Mouse (Mus musculus): Measurements from ENCODE around the gene Slc9a3r2. TPM values are rescaled to one million over a fixed set of nuclear protein-coding genes. Genes with fewer than 3 reads are reported as not detected.
"Not testable (repeated sequence)": the region's sequence is repeated elsewhere in the genome, so short reads cannot be mapped to it uniquely, and the experiment has no call there.

The Slc9a3r2 gene
- polyA plus RNA-seq, 1 experiment from 2014 or later, result 51.7 TPM

DNA sequence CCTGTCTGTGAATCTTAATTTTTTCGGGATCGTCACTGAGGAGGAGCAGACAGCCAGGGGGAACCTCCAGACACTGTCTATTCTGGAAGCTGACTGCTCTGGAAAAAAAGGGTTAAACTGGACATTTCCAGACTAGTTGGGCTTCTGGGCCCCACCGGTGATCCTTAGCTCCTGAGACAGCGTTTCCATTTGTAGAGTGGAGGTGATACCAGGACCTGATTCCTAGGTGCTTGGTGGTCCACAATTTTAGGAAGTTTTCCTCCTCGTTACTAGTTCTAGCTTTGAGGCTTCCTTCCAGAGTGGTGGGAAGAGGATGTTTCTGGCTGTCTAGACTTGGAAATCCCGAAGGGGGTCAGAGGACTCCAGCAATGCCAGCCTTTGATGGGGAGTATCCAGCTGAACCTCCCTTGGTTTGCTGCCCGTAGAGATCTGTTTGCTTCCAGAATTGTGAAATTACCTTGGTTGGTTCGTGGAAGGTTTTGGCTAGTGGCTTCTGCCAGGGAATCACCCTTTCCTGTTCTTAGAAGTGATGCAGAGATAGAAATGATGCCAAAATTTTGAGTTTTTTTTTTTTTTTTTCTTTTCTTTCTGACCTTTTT lies 20.2 kb upstream of the Slc9a3r2 start:
- Histone ChIP-seq H3K36me3 (ENCODE audit: control insufficient read depth, insufficient read depth, low read length) (no peaks in the 10 kb centered on the region), H3K9ac (ENCODE audit: low read length) (peak overlapping the region; percentile 91), H3K27me3 (replicated peaks; ENCODE audit: control insufficient read depth, insufficient read depth, low read length) (no peaks in the 10 kb centered on the region), H3K9me3 (ENCODE audit: control insufficient read depth, low read length) (no peaks in the 10 kb centered on the region), H3K4me2 (ENCODE audit: low read length) (peak overlapping the region; percentile 92), H3K27ac (ENCODE audit: low read depth) (peak overlapping the region; percentile 81; the same call in 1 of the 2 replicates), H3K4me1 (replicated peaks; ENCODE audit: control insufficient read depth, insufficient read depth, low read length) (peaks cover 26% of the 10 kb centered on the region), H3K4me3 (ENCODE audit: low read depth, low read length) (peak overlapping the region; percentile 98)
- ATAC-seq (replicated peaks; ENCODE audit: low FRiP score, low TSS enrichment, low read depth) (no peak), DNase-seq (ENCODE audit: low spot score) (no peak)
- WGBS, result 9% methylated on average over 8 of the region's 8 CpGs

DNA sequence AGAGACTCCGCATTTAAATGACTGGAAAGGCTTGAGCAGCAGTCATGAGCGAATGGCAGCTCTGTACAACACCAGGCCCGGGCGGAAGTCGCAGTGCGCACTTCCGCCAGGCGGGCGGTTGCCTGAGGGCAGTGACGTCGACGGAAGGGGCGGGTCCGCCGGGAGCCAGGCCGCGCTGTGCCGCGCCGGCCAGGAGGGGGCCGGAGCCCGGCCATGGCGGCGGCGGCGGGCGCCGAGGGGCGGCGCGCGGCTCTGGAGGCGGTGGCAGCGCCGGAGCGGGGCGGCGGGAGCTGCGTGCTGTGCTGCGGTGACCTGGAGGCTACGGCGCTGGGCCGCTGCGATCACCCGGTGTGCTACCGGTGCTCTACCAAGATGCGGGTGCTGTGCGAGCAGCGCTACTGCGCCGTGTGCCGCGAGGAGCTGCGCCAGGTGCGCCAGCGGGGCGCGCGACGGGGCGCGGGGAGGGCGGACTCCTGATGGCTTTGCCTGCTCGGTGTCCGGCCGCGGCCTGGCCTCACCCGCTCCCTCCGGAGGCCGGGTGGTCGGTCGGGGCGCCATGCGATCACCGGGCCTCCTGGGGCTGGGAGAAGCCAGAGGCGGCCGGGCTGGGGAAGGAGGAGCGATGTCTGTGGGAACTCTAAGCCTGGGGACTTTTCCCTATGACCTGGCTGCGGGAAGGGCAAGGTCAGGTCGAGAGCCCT lies 19.6 kb upstream of the Slc9a3r2 start, which contains the start of gene Zfp598:
Gene Zfp598, plus strand, starts transcription at position 143 of the 701 bp plus-strand sequence.
- H3K9me3 ChIP-seq (ENCODE audit: control insufficient read depth, low read length), result no peaks in the 10 kb centered on the region
- peak within 1 kb of the TSS; percentile 98 for H3K4me3 ChIP-seq (ENCODE audit: low read depth, low read length)
- 0% methylated on average over 77 of the region's 80 CpGs for WGBS
- H3K9ac ChIP-seq (ENCODE audit: low read length), result peak within 1 kb of the TSS; percentile 91
- DNase-seq (ENCODE audit: low spot score) (peak; percentile 97), ATAC-seq (replicated peaks; ENCODE audit: low FRiP score, low TSS enrichment, low read depth) (peak; percentile 98)
- peak within 1 kb of the TSS; percentile 81 for H3K27ac ChIP-seq (ENCODE audit: low read depth)
- peaks cover 26% of the 10 kb centered on the region for H3K4me1 ChIP-seq (replicated peaks; ENCODE audit: control insufficient read depth, insufficient read depth, low read length)
- no peaks in the 10 kb centered on the region for H3K36me3 ChIP-seq (ENCODE audit: control insufficient read depth, insufficient read depth, low read length)
- H3K27me3 ChIP-seq (replicated peaks; ENCODE audit: control insufficient read depth, insufficient read depth, low read length), result no peaks in the 10 kb centered on the region
- peak within 1 kb of the TSS; percentile 92 for H3K4me2 ChIP-seq (ENCODE audit: low read length)

DNA sequence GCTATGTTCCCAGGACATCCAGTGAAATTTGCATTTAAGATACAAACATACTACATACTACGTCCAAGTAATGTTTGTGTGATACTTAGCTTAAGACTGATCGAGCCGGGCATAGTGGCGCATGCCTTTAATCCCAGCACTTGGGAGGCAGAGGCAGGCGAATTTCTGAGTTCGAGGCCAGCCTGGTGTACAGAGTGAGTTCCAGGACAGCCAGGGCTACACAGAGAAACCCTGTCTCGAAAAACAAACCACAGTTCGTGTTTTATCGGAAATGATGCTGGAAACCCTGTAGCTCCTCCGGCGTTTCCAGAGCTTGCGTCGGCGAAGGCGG lies 19.1 kb upstream of the Slc9a3r2 start:
- ATAC-seq (replicated peaks; ENCODE audit: low FRiP score, low TSS enrichment, low read depth), result peak; percentile 18
- Histone ChIP-seq H3K4me3 (ENCODE audit: low read depth, low read length) (peak overlapping the region; percentile 98), H3K27ac (ENCODE audit: low read depth) (peak overlapping the region; percentile 54; the same call in 1 of the 2 replicates), H3K4me1 (replicated peaks; ENCODE audit: control insufficient read depth, insufficient read depth, low read length) (peaks cover 26% of the 10 kb centered on the region), H3K4me2 (ENCODE audit: low read length) (peak overlapping the region; percentile 92), H3K9ac (ENCODE audit: low read length) (peak overlapping the region; percentile 91)
- H3K36me3 ChIP-seq (ENCODE audit: control insufficient read depth, insufficient read depth, low read length); DNase-seq (ENCODE audit: low spot score); H3K9me3 ChIP-seq (ENCODE audit: control insufficient read depth, low read length); H3K27me3 ChIP-seq (replicated peaks; ENCODE audit: control insufficient read depth, insufficient read depth, low read length): not testable (repeated sequence)
- WGBS, result 9% methylated on average over 15 of the region's 15 CpGs

DNA sequence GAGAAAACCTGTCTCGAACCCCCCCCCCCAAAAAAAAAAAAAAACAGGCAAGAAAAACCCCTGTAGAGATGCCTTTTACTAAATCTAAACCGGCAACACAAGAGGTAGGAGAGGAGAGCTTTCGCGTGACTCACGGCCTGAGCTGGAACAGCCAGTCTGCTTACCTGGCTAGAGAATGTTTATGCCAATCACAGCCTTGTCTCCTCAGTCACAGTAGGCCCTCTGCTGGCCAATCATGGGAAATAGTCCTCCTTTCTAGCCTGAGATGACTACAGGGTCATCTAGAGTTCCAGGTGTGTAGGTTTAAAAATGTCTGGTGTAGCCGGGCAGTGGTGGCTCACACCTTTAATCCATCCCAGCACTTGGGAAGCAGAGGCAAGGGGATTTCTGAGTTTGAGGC lies 17.3 kb upstream of the Slc9a3r2 start:
- 25% methylated on average over 6 of the region's 6 CpGs for WGBS
- DNase-seq (ENCODE audit: low spot score), result peak; percentile 63
- 0 out of 2 replicates have a peak, but pooled peaks have one; percentile 3 for ATAC-seq (replicated peaks; ENCODE audit: low FRiP score, low TSS enrichment, low read depth)

DNA sequence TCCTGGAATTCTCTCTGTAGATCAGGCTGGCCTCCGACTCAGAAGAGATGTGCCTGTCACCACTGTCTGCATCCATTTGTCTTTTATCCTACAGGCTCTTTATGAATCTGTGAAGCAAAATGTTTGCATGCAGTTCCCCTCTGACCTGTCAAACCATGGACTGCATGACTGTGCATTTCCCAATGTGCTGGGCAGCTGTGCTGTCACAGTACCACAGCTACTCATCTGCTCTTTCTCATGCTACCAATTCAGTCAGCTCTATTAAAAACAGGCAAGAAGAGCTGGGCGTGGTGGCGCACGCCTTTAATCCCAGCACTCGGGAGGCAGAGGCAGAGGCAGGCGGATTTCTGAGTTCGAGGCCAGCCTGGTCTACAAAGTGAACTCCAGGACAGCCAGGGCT lies 16.9 kb upstream of the Slc9a3r2 start:
- H3K9ac ChIP-seq (ENCODE audit: low read length); H3K9me3 ChIP-seq (ENCODE audit: control insufficient read depth, low read length); H3K27ac ChIP-seq (ENCODE audit: low read depth); H3K4me3 ChIP-seq (ENCODE audit: low read depth, low read length); H3K27me3 ChIP-seq (replicated peaks; ENCODE audit: control insufficient read depth, insufficient read depth, low read length); H3K36me3 ChIP-seq (ENCODE audit: control insufficient read depth, insufficient read depth, low read length); DNase-seq (ENCODE audit: low spot score); H3K4me2 ChIP-seq (ENCODE audit: low read length); ATAC-seq (replicated peaks; ENCODE audit: low FRiP score, low TSS enrichment, low read depth): not testable (repeated sequence)
- 65% methylated on average over 7 of the region's 7 CpGs for WGBS
- peaks cover 21% of the 10 kb centered on the region for H3K4me1 ChIP-seq (replicated peaks; ENCODE audit: control insufficient read depth, insufficient read depth, low read length)

More for the DNA sequence above, 17.3 kb upstream of the Slc9a3r2 start:
- no peak overlapping the region for H3K4me3 ChIP-seq (ENCODE audit: low read depth, low read length)
- H3K4me2 ChIP-seq (ENCODE audit: low read length), result no peak overlapping the region
- H3K9ac ChIP-seq (ENCODE audit: low read length), result no peak overlapping the region
- no peak overlapping the region for H3K27ac ChIP-seq (ENCODE audit: low read depth)
- no peaks in the 10 kb centered on the region for H3K9me3 ChIP-seq (ENCODE audit: control insufficient read depth, low read length)
- no peaks in the 10 kb centered on the region for H3K27me3 ChIP-seq (replicated peaks; ENCODE audit: control insufficient read depth, insufficient read depth, low read length)
- peaks cover 25% of the 10 kb centered on the region for H3K4me1 ChIP-seq (replicated peaks; ENCODE audit: control insufficient read depth, insufficient read depth, low read length)
- H3K36me3 ChIP-seq (ENCODE audit: control insufficient read depth, insufficient read depth, low read length), result no peaks in the 10 kb centered on the region

DNA sequence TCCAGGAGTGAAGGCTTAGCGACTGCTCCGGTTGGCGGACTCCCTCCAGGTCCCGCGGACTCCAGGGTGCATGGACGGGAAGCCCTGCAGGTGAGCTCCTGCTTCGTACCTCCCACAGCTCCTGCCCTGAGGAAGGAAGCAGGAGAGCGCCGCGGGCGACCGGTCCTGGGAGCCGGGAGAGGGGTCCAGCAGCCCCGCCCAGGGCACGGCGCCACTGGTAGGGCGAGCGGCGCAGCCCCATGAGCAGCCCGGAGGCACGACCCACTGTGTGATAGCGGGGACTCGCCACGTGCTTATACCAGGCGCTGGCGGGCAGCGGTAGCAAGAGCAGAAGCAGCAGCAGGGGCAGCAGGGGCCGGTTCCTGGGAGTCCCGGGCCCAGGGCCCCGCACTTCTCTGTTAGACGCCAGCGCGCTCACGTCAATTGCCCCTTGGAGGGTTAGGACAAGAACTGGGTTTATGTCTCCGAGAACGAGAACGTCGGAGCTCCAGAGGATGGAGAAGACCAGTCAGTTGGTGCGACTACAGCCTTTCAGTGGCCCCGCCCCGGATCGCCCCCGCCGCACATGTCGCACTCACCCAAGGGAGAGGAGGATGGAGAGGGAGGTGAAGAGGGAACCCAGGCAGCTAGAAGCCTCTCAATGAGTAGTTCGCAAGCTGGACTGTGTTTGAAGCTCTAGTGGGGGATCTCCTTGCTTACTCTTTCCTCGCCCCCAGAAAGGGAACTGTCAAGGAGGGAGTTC lies 8.1 kb upstream of the Slc9a3r2 start, which contains the start of gene Npw:
Gene Npw, minus strand, starts transcription at position 441 of the 742 bp plus-strand sequence.
- peak within 1 kb of the TSS; percentile 38; the same call in 1 of the 2 replicates for H3K9ac ChIP-seq (ENCODE audit: low read length)
- H3K9me3 ChIP-seq (ENCODE audit: control insufficient read depth, low read length), result no peaks in the 10 kb centered on the region
- H3K27me3 ChIP-seq (replicated peaks; ENCODE audit: control insufficient read depth, insufficient read depth, low read length), result peaks cover 41% of the 10 kb centered on the region
- DNase-seq (ENCODE audit: low spot score) (peak; percentile 75), ATAC-seq (replicated peaks; ENCODE audit: low FRiP score, low TSS enrichment, low read depth) (no peak)
- H3K4me3 ChIP-seq (ENCODE audit: low read depth, low read length), result peak within 1 kb of the TSS; percentile 37
- 1% methylated on average over 47 of the region's 47 CpGs for WGBS
- H3K4me1 ChIP-seq (replicated peaks; ENCODE audit: control insufficient read depth, insufficient read depth, low read length), result 0 out of 2 replicates have a peak, but pooled peaks cover 12% of the 10 kb centered on the region
- no peak within 1 kb of the TSS for H3K27ac ChIP-seq (ENCODE audit: low read depth)
- peak within 1 kb of the TSS; percentile 86 for H3K4me2 ChIP-seq (ENCODE audit: low read length)
- H3K36me3 ChIP-seq (ENCODE audit: control insufficient read depth, insufficient read depth, low read length), result no peaks in the 10 kb centered on the region

DNA sequence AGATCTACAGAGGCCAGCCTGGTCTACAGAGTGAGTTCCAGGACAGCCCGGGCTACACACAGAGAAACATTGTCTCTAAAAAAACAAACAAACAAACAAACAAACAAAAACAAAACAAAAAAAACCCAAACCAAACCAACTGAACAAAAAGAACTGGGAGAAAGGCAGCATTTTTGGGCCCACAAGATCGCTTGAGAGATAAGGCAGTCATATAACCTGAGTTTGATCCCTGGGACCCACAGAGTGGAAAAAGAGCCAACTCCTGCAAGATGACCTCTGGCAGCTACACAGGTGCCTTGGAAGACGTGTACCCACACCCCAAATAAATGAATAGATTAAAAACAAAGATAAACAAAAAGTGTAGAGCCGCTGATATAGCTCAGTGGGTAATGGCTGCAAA lies 4.8 kb upstream of the Slc9a3r2 start:
- H3K4me2 ChIP-seq (ENCODE audit: low read length), result no peak overlapping the region
- H3K9me3 ChIP-seq (ENCODE audit: control insufficient read depth, low read length), result no peaks in the 10 kb centered on the region
- peaks cover 12% of the 10 kb centered on the region; the same call in 1 of the 2 replicates for H3K4me1 ChIP-seq (replicated peaks; ENCODE audit: control insufficient read depth, insufficient read depth, low read length)
- no peak for ATAC-seq (replicated peaks; ENCODE audit: low FRiP score, low TSS enrichment, low read depth)
- H3K27ac ChIP-seq (ENCODE audit: low read depth), result no peak overlapping the region
- no peak overlapping the region for H3K4me3 ChIP-seq (ENCODE audit: low read depth, low read length)
- DNase-seq (ENCODE audit: low spot score), result no peak
- 63% methylated on average over 4 of the region's 4 CpGs for WGBS
- H3K27me3 ChIP-seq (replicated peaks; ENCODE audit: control insufficient read depth, insufficient read depth, low read length), result peaks cover 34% of the 10 kb centered on the region
- no peak overlapping the region for H3K9ac ChIP-seq (ENCODE audit: low read length)
- H3K36me3 ChIP-seq (ENCODE audit: control insufficient read depth, insufficient read depth, low read length), result no peaks in the 10 kb centered on the region

DNA sequence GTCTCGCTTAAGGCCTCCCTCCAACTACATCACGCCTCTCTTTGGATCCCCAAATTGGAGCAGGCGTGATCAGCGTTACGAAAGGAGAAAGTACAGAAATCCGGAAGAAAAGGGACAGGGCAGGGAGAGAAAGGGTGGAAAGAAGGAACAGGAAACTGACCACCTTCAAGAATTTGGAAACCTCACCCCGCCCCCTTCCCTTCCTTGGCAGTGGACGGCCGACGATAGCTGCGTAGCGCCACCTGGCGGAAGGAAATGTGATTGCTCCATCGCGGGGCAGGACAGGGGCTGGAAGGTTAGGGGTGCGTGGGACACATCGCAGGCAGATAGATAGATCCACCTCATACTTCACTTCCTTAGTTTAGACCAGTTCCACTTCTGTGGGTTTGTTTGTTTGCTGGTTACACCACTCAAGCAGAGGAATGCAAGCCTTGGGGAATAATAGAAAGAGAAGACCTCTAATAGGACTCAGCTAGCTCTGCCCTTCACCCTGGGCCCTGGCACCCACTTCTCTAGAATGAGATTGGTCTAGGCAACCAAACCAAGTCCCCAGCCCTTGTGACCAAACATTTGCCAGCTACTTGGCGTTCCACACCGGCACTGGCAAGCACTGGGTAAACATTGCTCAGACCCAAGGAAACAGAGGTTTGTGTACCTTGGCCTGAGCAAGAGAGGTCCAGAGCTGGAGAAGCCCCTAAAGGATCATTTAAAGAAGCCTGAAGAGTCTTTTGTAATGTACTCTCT lies 4.0 kb upstream of the Slc9a3r2 start:
- peaks cover 27% of the 10 kb centered on the region for H3K27me3 ChIP-seq (replicated peaks; ENCODE audit: control insufficient read depth, insufficient read depth, low read length)
- H3K9ac ChIP-seq (ENCODE audit: low read length), result peak overlapping the region; percentile 20; the same call in 1 of the 2 replicates
- ATAC-seq (replicated peaks; ENCODE audit: low FRiP score, low TSS enrichment, low read depth), result 0 out of 2 replicates have a peak, but pooled peaks have one; percentile 20
- WGBS, result 3% methylated on average over 19 of the region's 19 CpGs
- H3K4me1 ChIP-seq (replicated peaks; ENCODE audit: control insufficient read depth, insufficient read depth, low read length), result peaks cover 12% of the 10 kb centered on the region; the same call in 1 of the 2 replicates
- H3K36me3 ChIP-seq (ENCODE audit: control insufficient read depth, insufficient read depth, low read length), result no peaks in the 10 kb centered on the region
- H3K4me2 ChIP-seq (ENCODE audit: low read length), result peak overlapping the region; percentile 56
- no peaks in the 10 kb centered on the region for H3K9me3 ChIP-seq (ENCODE audit: control insufficient read depth, low read length)
- peak overlapping the region; percentile 31 for H3K4me3 ChIP-seq (ENCODE audit: low read depth, low read length)
- H3K27ac ChIP-seq (ENCODE audit: low read depth), result no peak overlapping the region
- peak; percentile 96 for DNase-seq (ENCODE audit: low spot score)
